Mouse (Mus musculus): ENCODE data around the gene Ppm1a. TPM values are rescaled to one million over a fixed set of nuclear protein-coding genes. Genes with fewer than 3 reads are reported as not detected.

The Ppm1a gene
- total RNA-seq (2012; rRNA removed) (119 and 127 TPM in 2 replicates), polyA plus RNA-seq (2012; ENCODE audit: insufficient read depth in 1 of 2, insufficient read length in 2 of 2, low read depth in 1 of 2, low replicate concordance in 2 of 2, missing spikeins in 1 of 2) (100 to 1,000 TPM in 1 of 2 experiments, not detected in 1; 111 TPM)

DNA sequence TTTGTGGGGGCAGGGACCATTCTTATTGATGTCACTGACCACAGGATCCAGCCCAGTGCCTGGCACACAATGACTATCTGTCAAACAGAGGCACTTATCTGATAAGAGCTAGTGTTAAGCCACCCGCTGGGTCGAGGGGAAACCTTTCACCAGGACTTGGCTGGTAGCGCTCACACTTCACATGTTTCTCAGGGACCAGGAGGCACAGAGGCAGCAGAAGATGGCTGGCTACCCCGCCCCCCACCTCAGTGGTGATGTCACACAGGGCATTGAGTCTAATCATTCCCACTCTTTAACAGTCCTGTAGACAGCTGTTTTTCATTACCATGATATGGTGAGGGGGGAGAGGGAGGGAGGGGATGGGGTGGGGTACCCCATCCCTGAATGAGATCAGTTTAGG lies at the start of gene Ppm1a:
Gene Ppm1a (plus strand): TSS at position 370 of the 400 bp plus-strand sequence.
- no peaks in the 10 kb centered on the region for H3K9me3 ChIP-seq (replicated peaks; ENCODE audit: insufficient read depth, low read length)
- no peak within 1 kb of the TSS for H3K9ac ChIP-seq (ENCODE audit: control insufficient read depth, low read depth, low read length, poor library complexity, severe bottlenecking)
- no peak for DNase-seq (ENCODE audit: low read depth, low spot score)
- H3K36me3 ChIP-seq (ENCODE audit: control insufficient read depth in 1 of 2, insufficient read depth in 2 of 2, low read length in 2 of 2), result peaks cover 0 to 21% of the 10 kb centered on the region in 2 experiments; a peak in 2 of 4 replicates
- peaks cover 13% of the 10 kb centered on the region for H3K79me2 ChIP-seq (ENCODE audit: control insufficient read depth, insufficient read depth, low read length, poor library complexity)
- H3K27ac ChIP-seq (ENCODE audit: control insufficient read depth, low read depth, low read length), result no peak within 1 kb of the TSS
- no peaks in the 10 kb centered on the region for H3K27me3 ChIP-seq (ENCODE audit: control insufficient read depth in 1 of 2, insufficient read depth in 2 of 2, low read length in 2 of 2)
- TF ChIP-seq MXI1 (IDR thresholded peaks at IDR 0.05; ENCODE audit: low read depth, low read length) (0 out of 2 replicates have a peak, but pooled peaks have one; percentile 30), ELF1 (IDR thresholded peaks at IDR 0.05; ENCODE audit: low read depth, low read length) (no peak), POLR2AphosphoS5 (IDR thresholded peaks at IDR 0.05; ENCODE audit: borderline replicate concordance, low read depth, low read length) (no peak), ETS1 (IDR thresholded peaks at IDR 0.05; ENCODE audit: low read depth, low read length) (peak; percentile 85), MAX (IDR thresholded peaks at IDR 0.05; ENCODE audit: low read length) (no peak)
- H3K4me1 ChIP-seq (ENCODE audit: control insufficient read depth in 1 of 2, insufficient read depth in 2 of 2, low read length in 2 of 2), result peaks cover 15 to 18% of the 10 kb centered on the region in 2 experiments
- H3K4me3 ChIP-seq (ENCODE audit: control insufficient read depth in 1 of 2, insufficient read depth in 1 of 2, low read depth in 2 of 2, low read length in 2 of 2), result no peak within 1 kb of the TSS

DNA sequence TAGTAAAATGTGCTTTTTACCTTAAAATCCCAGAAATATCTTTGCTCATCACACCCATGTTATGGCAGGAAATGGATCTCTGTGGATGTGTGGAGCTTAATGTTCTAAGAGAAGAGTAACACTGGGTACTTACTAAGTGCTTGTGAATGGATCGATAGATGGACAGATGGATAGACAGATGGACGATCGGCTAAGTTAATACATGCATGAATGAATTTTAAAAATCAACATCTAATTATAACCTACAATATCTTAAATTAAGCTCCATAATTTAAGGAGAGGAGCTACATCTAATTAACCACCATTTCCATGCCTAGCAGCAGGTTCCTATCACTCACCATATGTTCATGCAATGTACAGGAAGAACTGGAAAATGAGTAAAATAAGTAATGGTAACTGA lies 47.3 kb upstream of the Ppm1a start:
- Histone ChIP-seq H3K36me3 (ENCODE audit: control insufficient read depth in 1 of 2, insufficient read depth in 2 of 2, low read length in 2 of 2) (no peaks in the 10 kb centered on the region), H3K79me2 (ENCODE audit: control insufficient read depth, insufficient read depth, low read length, poor library complexity) (no peaks in the 10 kb centered on the region), H3K4me3 (ENCODE audit: control insufficient read depth in 1 of 2, insufficient read depth in 1 of 2, low read depth in 2 of 2, low read length in 2 of 2) (no peak overlapping the region), H3K4me1 (ENCODE audit: control insufficient read depth in 1 of 2, insufficient read depth in 2 of 2, low read length in 2 of 2) (no peaks in the 10 kb centered on the region), H3K27me3 (ENCODE audit: control insufficient read depth in 1 of 2, insufficient read depth in 2 of 2, low read length in 2 of 2) (peaks cover 4% of the 10 kb centered on the region in 2 experiments; a peak in 3 of 4 replicates), H3K27ac (ENCODE audit: control insufficient read depth, low read depth, low read length) (no peak overlapping the region), H3K9ac (ENCODE audit: control insufficient read depth, low read depth, low read length, poor library complexity, severe bottlenecking) (no peak overlapping the region), H3K9me3 (replicated peaks; ENCODE audit: insufficient read depth, low read length) (no peaks in the 10 kb centered on the region)
- no peak for DNase-seq (ENCODE audit: low read depth, low spot score)
- no peak for TF ChIP-seq BHLHE40 (IDR thresholded peaks at IDR 0.05; ENCODE audit: borderline replicate concordance, low read depth, low read length)
- no peak for TF ChIP-seq ZKSCAN1 (IDR thresholded peaks at IDR 0.05; ENCODE audit: low read depth, low read length)
- no peak for TF ChIP-seq GABPA (IDR thresholded peaks at IDR 0.05; ENCODE audit: low read depth, low read length)
- no peak for TF ChIP-seq NELFE (IDR thresholded peaks at IDR 0.05; ENCODE audit: low read depth, low read length)
- TF ChIP-seq TAL1 (IDR thresholded peaks at IDR 0.05; ENCODE audit: low read length), result no peak
- no peak for TF ChIP-seq UBTF (IDR thresholded peaks at IDR 0.05; ENCODE audit: borderline replicate concordance, insufficient read depth, low read depth, low read length)
- TF ChIP-seq POLR2A (IDR thresholded peaks at IDR 0.05; ENCODE audit: control insufficient read depth in 1 of 2, insufficient read depth in 1 of 2, low read depth in 1 of 2, low read length in 2 of 2, poor library complexity in 1 of 2), result no peak
- TF ChIP-seq E2F4 (IDR thresholded peaks at IDR 0.05; ENCODE audit: borderline replicate concordance, low read depth, low read length), result no peak
- TF ChIP-seq SMC3 (IDR thresholded peaks at IDR 0.05; ENCODE audit: low read depth, low read length), result no peak
- TF ChIP-seq MAX (IDR thresholded peaks at IDR 0.05; ENCODE audit: low read length), result no peak
- no peak for TF ChIP-seq RCOR1 (IDR thresholded peaks at IDR 0.05; ENCODE audit: low read depth, low read length)
- TF ChIP-seq RAD21 (IDR thresholded peaks at IDR 0.05; ENCODE audit: low read depth, low read length), result no peak
